In the genomic region with DNA sequence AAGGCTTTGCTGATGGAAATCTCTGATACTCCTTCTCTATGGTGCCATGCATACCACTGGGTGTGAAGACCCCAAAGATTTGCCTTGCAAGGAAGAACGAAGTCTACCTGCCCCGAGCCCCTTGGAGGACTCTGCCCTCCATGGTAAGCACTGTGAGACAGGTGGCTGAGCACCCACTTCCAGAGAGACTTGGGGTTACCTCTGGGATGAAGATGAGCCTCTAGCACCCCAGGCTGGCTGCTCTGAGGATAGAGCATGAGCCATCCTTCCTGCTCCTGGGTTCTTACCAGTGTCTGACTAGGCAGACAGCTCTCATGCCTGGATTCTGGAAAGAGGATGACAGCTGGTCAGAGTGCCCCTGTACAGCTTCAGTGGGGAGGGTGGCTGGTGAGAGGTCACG, we compare ENCODE assay signal across 17 mouse cellular contexts. TPM values are rescaled to one million over a fixed set of nuclear protein-coding genes. Genes with fewer than 3 reads are reported as not detected.
"Had no signal": no experiment of that assay in that cellular context is flagged by ENCODE, and none has a peak within 500 bp of the region (broad histone marks: within the 10 kb centered on the region; RNA-seq: fewer than 3 reads in every experiment).

No protein-coding gene starts in this region.

- H3K27ac ChIP-seq: neural tube, embryonic 12.5 days; neural tube, embryonic 13.5 days; neural tube, embryonic 15.5 days; stomach, embryonic 15.5 days; stomach, postnatal 0 days had no signal

- H3K4me1 ChIP-seq: neural tube, embryonic 12.5 days; neural tube, embryonic 13.5 days; neural tube, embryonic 15.5 days; stomach, embryonic 15.5 days had no signal

- H3K4me3 ChIP-seq: myocyte; neural tube, embryonic 12.5 days; neural tube, embryonic 13.5 days; neural tube, embryonic 15.5 days; stomach, embryonic 15.5 days had no signal

- DNase-seq: retina, postnatal 1 day; right cerebral cortex, adult 18-20 months; right cerebral cortex, postnatal 14 days; right cerebral cortex, postnatal 25 days; right cerebral cortex, postnatal 4 days; spleen, adult 18-20 months had no signal

RNA-seq across cellular contexts. Expression of a gene that starts 8.1 kb away (rescaled TPM):
- polyA plus RNA-seq: myocyte; stomach, embryonic 14.5 days had no signal

RNA-seq across cellular contexts. Expression of a gene that starts 12.5 kb away (rescaled TPM):
- polyA plus RNA-seq: myocyte had no signal

RNA-seq across cellular contexts. Expression of a gene that starts 51.1 kb away (rescaled TPM):
- polyA plus RNA-seq: myocyte; neural tube, embryonic 14.5 days; testis, adult 2 months had no signal

RNA-seq across cellular contexts. Expression of a gene that starts 51.7 kb away (rescaled TPM):
- polyA plus RNA-seq: myocyte; neural tube, embryonic 11.5 days; neural tube, embryonic 12.5 days; neural tube, embryonic 13.5 days; neural tube, embryonic 14.5 days; neural tube, embryonic 15.5 days; stomach, embryonic 14.5 days; stomach, embryonic 16.5 days had no signal
